Mouse (Mus musculus): Measurements from ENCODE around the gene Btg2. TPM values are rescaled to one million over a fixed set of nuclear protein-coding genes. Genes with fewer than 3 reads are reported as not detected.
A peak's percentile ranks its signal among the peaks of the same experiment; 100 is the strongest.

Gene Btg2
- polyA plus RNA-seq, 1 experiment from 2014 or later, result 26.1 TPM

GRCm38 (mm10) chr1:134070099-134070669 is 8.7 kb downstream of the Btg2 start:
- Histone ChIP-seq H3K9me3 (no peaks in the 10 kb centered on the region), H3K27ac (peak overlapping the region; percentile 81; the same call in 1 of the 2 replicates), H3K4me3 (no peak overlapping the region), H3K4me1 (peaks cover 75% of the 10 kb centered on the region), H3K36me3 (peaks cover 6% of the 10 kb centered on the region; the same call in 1 of the 2 replicates), H3K27me3 (ENCODE audit: insufficient read depth, poor library complexity, severe bottlenecking) (no peaks in the 10 kb centered on the region)
- DNase-seq (ENCODE audit: low spot score), result no peak
- WGBS, result 68% methylated on average over 8 of the region's 8 CpGs

- DNase-seq (ENCODE audit: low spot score), result no peak
- WGBS, result 17% methylated on average over 8 of the region's 8 CpGs
- H3K27ac ChIP-seq, result peak overlapping the region; percentile 64
Measured at GRCm38 (mm10) chr1:134067143-134067619, 11.7 kb downstream of the Btg2 start.

GRCm38 (mm10) chr1:134066554-134066953 is 12.4 kb downstream of the Btg2 start:
- Histone ChIP-seq H3K4me3 (no peak overlapping the region), H3K27ac (peak overlapping the region; percentile 64; the same call in 1 of the 2 replicates), H3K4me1 (peaks cover 80% of the 10 kb centered on the region), H3K27me3 (ENCODE audit: insufficient read depth, poor library complexity, severe bottlenecking) (no peaks in the 10 kb centered on the region), H3K36me3 (no peaks in the 10 kb centered on the region), H3K9me3 (no peaks in the 10 kb centered on the region)
- WGBS, result 71% methylated on average over 3 of the region's 3 CpGs
- DNase-seq (ENCODE audit: low spot score), result no peak

More at GRCm38 (mm10) chr1:134067143-134067619, 11.7 kb downstream of the Btg2 start:
- Histone ChIP-seq H3K36me3 (no peaks in the 10 kb centered on the region), H3K27me3 (ENCODE audit: insufficient read depth, poor library complexity, severe bottlenecking) (no peaks in the 10 kb centered on the region), H3K4me3 (no peak overlapping the region), H3K9me3 (no peaks in the 10 kb centered on the region), H3K4me1 (peaks cover 80% of the 10 kb centered on the region)

- no peaks in the 10 kb centered on the region for H3K36me3 ChIP-seq
- H3K27ac ChIP-seq, result peak overlapping the region; percentile 93; the same call in 1 of the 2 replicates
- H3K27me3 ChIP-seq (ENCODE audit: insufficient read depth, poor library complexity, severe bottlenecking), result no peaks in the 10 kb centered on the region
- no peak overlapping the region for H3K4me3 ChIP-seq
- DNase-seq (ENCODE audit: low spot score), result no peak
- H3K9me3 ChIP-seq, result no peaks in the 10 kb centered on the region
- peaks cover 80% of the 10 kb centered on the region for H3K4me1 ChIP-seq
- WGBS, result 59% methylated on average over 4 of the region's 4 CpGs
Measured at GRCm38 (mm10) chr1:134065241-134065809, 13.6 kb downstream of the Btg2 start.

DNA sequence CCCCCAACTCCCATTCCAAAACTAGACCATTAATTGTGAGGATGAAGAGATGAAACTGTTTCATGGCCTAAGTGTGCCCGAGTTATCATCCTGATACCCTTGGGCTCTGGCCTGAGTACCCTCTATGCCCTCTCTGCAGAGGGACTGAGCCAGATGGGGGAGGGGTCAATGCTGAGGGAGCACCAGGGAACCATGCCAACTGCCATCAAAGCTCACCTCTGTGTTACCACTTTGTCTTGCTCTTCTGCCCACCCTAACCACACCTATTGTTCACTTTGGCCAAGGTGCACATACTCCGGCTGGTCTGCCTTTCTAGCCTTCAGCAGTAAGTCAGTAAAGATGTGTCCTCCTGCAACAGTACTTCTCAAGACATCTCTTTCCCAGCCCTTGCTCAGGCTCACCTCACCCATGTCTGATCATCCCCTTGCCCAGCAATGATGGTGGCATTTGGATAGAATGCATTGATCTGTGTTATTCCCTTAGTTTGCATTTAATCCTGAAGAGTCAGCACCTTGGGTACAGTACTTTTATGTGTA is 14.6 kb downstream of the Btg2 start:
- no peak overlapping the region for H3K4me3 ChIP-seq
- no peaks in the 10 kb centered on the region for H3K27me3 ChIP-seq (ENCODE audit: insufficient read depth, poor library complexity, severe bottlenecking)
- WGBS, result 89% methylated on average over 2 of the region's 2 CpGs
- DNase-seq (ENCODE audit: low spot score), result no peak
- peak overlapping the region; percentile 93 for H3K27ac ChIP-seq
- no peaks in the 10 kb centered on the region for H3K36me3 ChIP-seq
- peaks cover 80% of the 10 kb centered on the region for H3K4me1 ChIP-seq
- H3K9me3 ChIP-seq, result no peaks in the 10 kb centered on the region

GRCm38 (mm10) chr1:134063773-134064125 is 15.2 kb downstream of the Btg2 start:
- H3K36me3 ChIP-seq, result no peaks in the 10 kb centered on the region
- peaks cover 80% of the 10 kb centered on the region for H3K4me1 ChIP-seq
- WGBS, result 21% methylated on average over 9 of the region's 9 CpGs
- H3K4me3 ChIP-seq, result peak overlapping the region; percentile 50
- no peaks in the 10 kb centered on the region for H3K9me3 ChIP-seq
- DNase-seq (ENCODE audit: low spot score), result no peak
- H3K27me3 ChIP-seq (ENCODE audit: insufficient read depth, poor library complexity, severe bottlenecking), result no peaks in the 10 kb centered on the region
- peak overlapping the region; percentile 93 for H3K27ac ChIP-seq

- H3K4me1 ChIP-seq, result peaks cover 80% of the 10 kb centered on the region
- H3K27ac ChIP-seq, result peak overlapping the region; percentile 93
- no peaks in the 10 kb centered on the region for H3K9me3 ChIP-seq
- peak overlapping the region; percentile 50 for H3K4me3 ChIP-seq
- peak; percentile 86 for DNase-seq (ENCODE audit: low spot score)
- no peaks in the 10 kb centered on the region for H3K27me3 ChIP-seq (ENCODE audit: insufficient read depth, poor library complexity, severe bottlenecking)
- 3% methylated on average over 33 of the region's 33 CpGs for WGBS
- H3K36me3 ChIP-seq, result no peaks in the 10 kb centered on the region
Measured at GRCm38 (mm10) chr1:134063086-134063772, 15.7 kb downstream of the Btg2 start.

- no peak for DNase-seq (ENCODE audit: low spot score)
- Histone ChIP-seq H3K4me1 (peaks cover 76% of the 10 kb centered on the region), H3K4me3 (peak overlapping the region; percentile 50), H3K36me3 (no peaks in the 10 kb centered on the region), H3K27ac (peak overlapping the region; percentile 93), H3K27me3 (ENCODE audit: insufficient read depth, poor library complexity, severe bottlenecking) (no peaks in the 10 kb centered on the region), H3K9me3 (no peaks in the 10 kb centered on the region)
- 18% methylated on average over 11 of the region's 11 CpGs for WGBS
Measured at GRCm38 (mm10) chr1:134062411-134063085, 16.4 kb downstream of the Btg2 start.

- no peak for DNase-seq (ENCODE audit: low spot score)
- H3K4me3 ChIP-seq, result no peak overlapping the region
- 75% methylated on average over 3 of the region's 3 CpGs for WGBS
- H3K27ac ChIP-seq, result peak overlapping the region; percentile 93; the same call in 1 of the 2 replicates
- H3K9me3 ChIP-seq, result no peaks in the 10 kb centered on the region
- no peaks in the 10 kb centered on the region for H3K36me3 ChIP-seq
- H3K4me1 ChIP-seq, result peaks cover 70% of the 10 kb centered on the region
- no peaks in the 10 kb centered on the region for H3K27me3 ChIP-seq (ENCODE audit: insufficient read depth, poor library complexity, severe bottlenecking)
Measured at GRCm38 (mm10) chr1:134061915-134062314, 17.0 kb downstream of the Btg2 start.

GRCm38 (mm10) chr1:134060849-134061569 is 17.9 kb downstream of the Btg2 start:
- Histone ChIP-seq H3K4me3 (peak overlapping the region; percentile 58), H3K4me1 (peaks cover 61% of the 10 kb centered on the region), H3K9me3 (no peaks in the 10 kb centered on the region), H3K27ac (peak overlapping the region; percentile 92), H3K27me3 (ENCODE audit: insufficient read depth, poor library complexity, severe bottlenecking) (no peaks in the 10 kb centered on the region), H3K36me3 (no peaks in the 10 kb centered on the region)
- WGBS, result 2% methylated on average over 31 of the region's 31 CpGs
- DNase-seq (ENCODE audit: low spot score), result peak; percentile 98

- 69% methylated on average over 16 of the region's 16 CpGs for WGBS
- Histone ChIP-seq H3K27me3 (ENCODE audit: insufficient read depth, poor library complexity, severe bottlenecking) (no peaks in the 10 kb centered on the region), H3K9me3 (no peaks in the 10 kb centered on the region), H3K4me3 (peak overlapping the region; percentile 58), H3K27ac (peak overlapping the region; percentile 92), H3K36me3 (no peaks in the 10 kb centered on the region), H3K4me1 (peaks cover 59% of the 10 kb centered on the region)
- no peak for DNase-seq (ENCODE audit: low spot score)
Measured at GRCm38 (mm10) chr1:134059739-134060695, 18.9 kb downstream of the Btg2 start.

Measured in heart, embryonic 10.5 days (tissue).